Mouse (Mus musculus) adrenal gland (tissue): ENCODE data around the gene Acss3.

Source experiments
- intact Hi-C: fragments of 180-260 bp; cut with DNase I; formaldehyde crosslinking; loops from one replicate; pipeline ENCODE4 v1.15.1; 2025

Gene Acss3

GRCm38 (mm10) chr10:107021118-107021517, 102.3 kb downstream of the Acss3 start:
- intact Hi-C loops: no loop called here

- intact Hi-C loops: no loop called here
Measured at GRCm38 (mm10) chr10:107011142-107011541, 112.3 kb downstream of the Acss3 start.

- intact Hi-C loops: no loop called here
Measured at GRCm38 (mm10) chr10:106998052-106998625, 125.3 kb downstream of the Acss3 start.

GRCm38 (mm10) chr10:106989478-106989877, 134.0 kb downstream of the Acss3 start:
- intact Hi-C loops: no loop called here

- intact Hi-C loops: no loop called here
Measured at GRCm38 (mm10) chr10:106975193-106976141, 148.0 kb downstream of the Acss3 start.

- intact Hi-C loops: no loop called here
Measured at GRCm38 (mm10) chr10:106959026-106959425, 164.4 kb downstream of the Acss3 start.

GRCm38 (mm10) chr10:106941380-106941779, 182.1 kb downstream of the Acss3 start:
- intact Hi-C loops: no loop called here

GRCm38 (mm10) chr10:106939441-106939840, 184.0 kb downstream of the Acss3 start:
- intact Hi-C loops: no loop called here

GRCm38 (mm10) chr10:106938851-106939250, 184.6 kb downstream of the Acss3 start:
- intact Hi-C loops: no loop called here

GRCm38 (mm10) chr10:106936996-106937395, 186.5 kb downstream of the Acss3 start:
- intact Hi-C loops: no loop called here

GRCm38 (mm10) chr10:106932571-106933073, 190.8 kb downstream of the Acss3 start:
- intact Hi-C loops: loop anchor here (5.0 kb wide), 1 partner anchor 345 kb away; no protein-coding TSS in a partner anchor

GRCm38 (mm10) chr10:106928576-106929332, 194.7 kb downstream of the Acss3 start:
- intact Hi-C loops: no loop called here

GRCm38 (mm10) chr10:106924798-106925197, 198.7 kb downstream of the Acss3 start:
- intact Hi-C loops: no loop called here

- intact Hi-C loops: no loop called here
Measured at GRCm38 (mm10) chr10:106924334-106924733, 199.1 kb downstream of the Acss3 start.

GRCm38 (mm10) chr10:106914822-106915221, 208.6 kb downstream of the Acss3 start:
- intact Hi-C loops: no loop called here

GRCm38 (mm10) chr10:106914275-106914674, 209.2 kb downstream of the Acss3 start:
- intact Hi-C loops: no loop called here

GRCm38 (mm10) chr10:106913032-106913431, 210.4 kb downstream of the Acss3 start:
- intact Hi-C loops: no loop called here

GRCm38 (mm10) chr10:106910108-106910507, 213.4 kb downstream of the Acss3 start:
- intact Hi-C loops: no loop called here

GRCm38 (mm10) chr10:106896351-106896750, 227.1 kb downstream of the Acss3 start:
- intact Hi-C loops: no loop called here
